Mouse (Mus musculus) MEL (cell line): ENCODE results near the gene Sult1d1. TPM values are rescaled to one million over a fixed set of nuclear protein-coding genes. Genes with fewer than 3 reads are reported as not detected.

Experiments
- DNase-seq: peaks from one replicate; pipeline ENCODE4 v3.0.0; 2011; ENCODE audit warnings: low read depth, low spot score
- H3K27ac ChIP-seq: 2 replicates; pipeline ENCODE4 v1.5.1; 2012; ENCODE audit warnings: low read depth, mild to moderate bottlenecking, control low read depth, low read length, moderate library complexity; ENCODE audit not compliant: control insufficient read depth
- H3K27me3 ChIP-seq, 2 experiments: fragments of 150-350 bp in 1 of 2; sonication (generic) in 1 of 2; 2 replicates each; pipeline ENCODE4 v1.6.1; 2012; ENCODE audit warnings: low read length in 2 of 2, mild to moderate bottlenecking in 2 of 2, improper control_type of control experiment in 1 of 2, moderate library complexity in 1 of 2; ENCODE audit not compliant: insufficient read depth in 2 of 2, control insufficient read depth in 1 of 2
- H3K36me3 ChIP-seq, 2 experiments: 2 replicates each; pipeline ENCODE4 v1.6.1; 2012 to 2014; ENCODE audit warnings: low read length in 2 of 2, improper control_type of control experiment in 1 of 2, inconsistent platforms in 1 of 2, mild to moderate bottlenecking in 1 of 2; ENCODE audit not compliant: insufficient read depth in 2 of 2, control insufficient read depth in 1 of 2
- H3K4me1 ChIP-seq, 2 experiments: fragments of 150-350 bp in 1 of 2; sonication (generic) in 1 of 2; 2 replicates each; pipeline ENCODE4 v1.6.1; 2012; ENCODE audit warnings: low read length in 2 of 2, improper control_type of control experiment in 1 of 2, mild to moderate bottlenecking in 1 of 2; ENCODE audit not compliant: insufficient read depth in 2 of 2, control insufficient read depth in 1 of 2
- H3K4me3 ChIP-seq, 2 experiments: fragments of 150-350 bp in 1 of 2; sonication (generic) in 1 of 2; 2 replicates each; pipeline ENCODE4 v1.5.1; 2012; ENCODE audit warnings: low read depth in 2 of 2, low read length in 2 of 2, mild to moderate bottlenecking in 2 of 2, moderate library complexity in 2 of 2, control low read depth in 1 of 2, improper control_type of control experiment in 1 of 2; ENCODE audit not compliant: control insufficient read depth in 1 of 2, insufficient read depth in 1 of 2
- H3K79me2 ChIP-seq: 2 replicates; pipeline ENCODE4 v1.6.1; 2012; ENCODE audit warnings: mild to moderate bottlenecking, low read length, moderate library complexity; ENCODE audit not compliant: control insufficient read depth, poor library complexity, insufficient read depth
- H3K9ac ChIP-seq: 2 replicates; pipeline ENCODE4 v1.6.1; 2012; ENCODE audit warnings: low read depth, mild to moderate bottlenecking, control low read depth, low read length, moderate library complexity; ENCODE audit not compliant: control insufficient read depth, poor library complexity, severe bottlenecking
- H3K9me3 ChIP-seq: fragments of 150-350 bp; sonication (generic); replicated peaks from 2 replicates; pipeline ENCODE4 v1.6.1; 2012; ENCODE audit warnings: mild to moderate bottlenecking, low read length, improper control_type of control experiment, moderate library complexity; ENCODE audit not compliant: insufficient read depth
- BHLHE40 ChIP-seq: IDR thresholded peaks from 2 replicates; pipeline ENCODE4 v1.6.1; 2012; ENCODE audit warnings: low read depth, mild to moderate bottlenecking, inconsistent platforms, low read length, improper control_type of control experiment, borderline replicate concordance
- CHD1 ChIP-seq: IDR thresholded peaks from 2 replicates; pipeline ENCODE4 v1.6.1; 2012; ENCODE audit warnings: low read depth, mild to moderate bottlenecking, inconsistent platforms, low read length, improper control_type of control experiment
- CTCF ChIP-seq, 3 experiments: IDR thresholded peaks in 2 of 3; conservative IDR thresholded peaks in 1 of 3; 2 replicates each; pipeline ENCODE4 v1.5.1; 2011 to 2012; ENCODE audit warnings: low read length in 3 of 3, low read depth in 2 of 3, mild to moderate bottlenecking in 2 of 3, improper control_type of control experiment in 1 of 3, inconsistent platforms in 1 of 3, mixed read lengths in 1 of 3, moderate library complexity in 1 of 3; ENCODE audit not compliant: control insufficient read depth in 1 of 3, insufficient read depth in 1 of 3, poor library complexity in 1 of 3, severe bottlenecking in 1 of 3
- E2F4 ChIP-seq: IDR thresholded peaks from 2 replicates; pipeline ENCODE4 v1.6.1; 2011; ENCODE audit warnings: low read depth, low read length, improper control_type of control experiment, borderline replicate concordance
- ELF1 ChIP-seq: IDR thresholded peaks from 2 replicates; pipeline ENCODE4 v1.6.1; 2014; ENCODE audit warnings: low read depth, mild to moderate bottlenecking, inconsistent platforms, low read length, improper control_type of control experiment, moderate library complexity
- EP300 ChIP-seq, 2 experiments: IDR thresholded peaks; 2 replicates each; pipeline ENCODE4 v1.6.1; 2011; ENCODE audit warnings: improper control_type of control experiment in 2 of 2, low read length in 2 of 2, low read depth in 1 of 2, mild to moderate bottlenecking in 1 of 2
- ETS1 ChIP-seq: IDR thresholded peaks from 2 replicates; pipeline ENCODE4 v1.6.1; 2012; ENCODE audit warnings: low read depth, mild to moderate bottlenecking, inconsistent platforms, low read length, improper control_type of control experiment, moderate library complexity
- JUND ChIP-seq: IDR thresholded peaks from 2 replicates; pipeline ENCODE4 v1.6.1; 2011; ENCODE audit warnings: low read depth, mild to moderate bottlenecking, improper control_type of control experiment, low read length
- MAX ChIP-seq: IDR thresholded peaks from 2 replicates; pipeline ENCODE4 v1.6.1; 2011; ENCODE audit warnings: low read length, improper control_type of control experiment
- MXI1 ChIP-seq: IDR thresholded peaks from 2 replicates; pipeline ENCODE4 v1.6.1; 2011; ENCODE audit warnings: mild to moderate bottlenecking, low read depth, low read length, improper control_type of control experiment
- NELFE ChIP-seq: IDR thresholded peaks from 2 replicates; pipeline ENCODE4 v1.6.1; 2011; ENCODE audit warnings: low read depth, low read length, improper control_type of control experiment
- POLR2AphosphoS5 ChIP-seq: IDR thresholded peaks from 2 replicates; pipeline ENCODE4 v1.6.1; 2012; ENCODE audit warnings: low read depth, borderline replicate concordance, mild to moderate bottlenecking, inconsistent platforms, low read length, moderate library complexity, mixed read lengths
- RAD21 ChIP-seq: IDR thresholded peaks from 2 replicates; pipeline ENCODE4 v1.6.1; 2011; ENCODE audit warnings: mild to moderate bottlenecking, low read depth, low read length, improper control_type of control experiment
- SMC3 ChIP-seq: IDR thresholded peaks from 2 replicates; pipeline ENCODE4 v1.6.1; 2011; ENCODE audit warnings: low read depth, low read length, improper control_type of control experiment
- TBP ChIP-seq: IDR thresholded peaks from 2 replicates; pipeline ENCODE4 v1.8.0; 2011; ENCODE audit warnings: low read depth, low read length, improper control_type of control experiment
- USF1 ChIP-seq: IDR thresholded peaks from 2 replicates; pipeline ENCODE4 v1.6.1; 2014; ENCODE audit warnings: low read depth, mild to moderate bottlenecking, inconsistent platforms, low read length, improper control_type of control experiment, moderate library complexity
- ZKSCAN1 ChIP-seq: IDR thresholded peaks from 2 replicates; pipeline ENCODE4 v1.6.1; 2012; ENCODE audit warnings: low read depth, mild to moderate bottlenecking, inconsistent platforms, low read length, improper control_type of control experiment, moderate library complexity
- polyA plus RNA-seq, 2 experiments: library from polyadenylated mRNA; stranded (reverse) in 1 of 2; unstranded in 1 of 2; fragments of >175 nt in 1 of 2; fragments of >200 nt in 1 of 2; gene quantifications; 2 replicates each; pipeline versions ENCODE4 v1.2.1 to v1.2.4; 2012; ENCODE audit warnings: low replicate concordance in 2 of 2, low read depth in 1 of 2; ENCODE audit not compliant: insufficient read length in 2 of 2, insufficient read depth in 1 of 2, missing spikeins in 1 of 2
- total RNA-seq: library from RNA; depleted of rRNA; stranded (reverse); fragments of 300-350 nt; gene quantifications from 2 replicates; pipeline ENCODE4 v1.2.3, GENCODE M21; 2012

Sult1d1 gene
- total and polyA plus RNA-seq, 3 experiments: not detected

GRCm38 (mm10) chr5:87550935-87551334 is 17.9 kb downstream of the Sult1d1 start:
- Histone ChIP-seq H3K4me1 (no peaks in the 10 kb centered on the region), H3K9ac (no peak overlapping the region), H3K27ac (no peak overlapping the region), H3K9me3 (no peaks in the 10 kb centered on the region), H3K79me2 (no peaks in the 10 kb centered on the region)
- TF ChIP-seq ETS1: no peak
- TF ChIP-seq EP300 (IDR thresholded peaks at IDR 0.05; ENCODE audit: low read depth in 1 of 2, low read length in 2 of 2): no peak
- TF ChIP-seq MXI1: no peak
- no peak for TF ChIP-seq E2F4
- TF ChIP-seq MAX: no peak
- TF ChIP-seq ELF1: no peak
- TF ChIP-seq CHD1: no peak
- no peak for TF ChIP-seq TBP
- no peak for TF ChIP-seq USF1
- TF ChIP-seq SMC3: peak; percentile 37
- TF ChIP-seq CTCF (IDR thresholded peaks at IDR 0.05 in 2 of 3, conservative IDR thresholded peaks at IDR 0.05 in 1 of 3; ENCODE audit: control insufficient read depth in 1 of 3, insufficient read depth in 1 of 3, low read depth in 2 of 3, low read length in 3 of 3, poor library complexity in 1 of 3, severe bottlenecking in 1 of 3): peak in 2 of 3 experiments; percentile 17 to 40; a peak in 2 of 6 replicates
- peak; percentile 40 for TF ChIP-seq RAD21
- TF ChIP-seq, all 39 proteins: peak for 3
- Histone ChIP-seq H3K36me3 (no peaks in the 10 kb centered on the region), H3K4me3 (no peak overlapping the region), H3K27me3 (no peaks in the 10 kb centered on the region)
- peak; percentile 16 for DNase-seq

- H3K27me3 ChIP-seq: no peaks in the 10 kb centered on the region
- H3K79me2 ChIP-seq: no peaks in the 10 kb centered on the region
- no peak within 1 kb of the TSS for H3K4me3 ChIP-seq
- H3K9ac ChIP-seq: no peak within 1 kb of the TSS
- no peaks in the 10 kb centered on the region for H3K4me1 ChIP-seq
- H3K36me3 ChIP-seq: no peaks in the 10 kb centered on the region
- H3K9me3 ChIP-seq: no peaks in the 10 kb centered on the region
- no peak for DNase-seq
- TF ChIP-seq E2F4 (no peak), ELF1 (no peak), MAX (no peak), USF1 (no peak), NELFE (no peak), POLR2AphosphoS5 (no peak), JUND (no peak), ZKSCAN1 (no peak), BHLHE40 (no peak), EP300 (IDR thresholded peaks at IDR 0.05; ENCODE audit: low read depth in 1 of 2, low read length in 2 of 2) (no peak)
- no peak within 1 kb of the TSS for H3K27ac ChIP-seq
These were observed 30.7 kb downstream of the Sult1d1 start, which contains the start of gene Sult1b1 for GRCm38 (mm10) chr5:87538111-87538510. Sult1b1 (minus strand) TSS chr5:87538195.
